Mouse (Mus musculus) 3134 (cell line): ENCODE data around the gene Fam122c.
"Not testable (repeated sequence)": the region's sequence is repeated elsewhere in the genome, so short reads cannot be mapped to it uniquely, and the experiment has no call there.

Experiments used
- DNase-seq: peaks from one replicate; pipeline ENCODE4 v3.0.0-alpha.2; 2011; ENCODE audit warnings: low spot score; ENCODE audit not compliant: insufficient read length; ENCODE audit errors: extremely low read depth

Gene Fam122c

DNA sequence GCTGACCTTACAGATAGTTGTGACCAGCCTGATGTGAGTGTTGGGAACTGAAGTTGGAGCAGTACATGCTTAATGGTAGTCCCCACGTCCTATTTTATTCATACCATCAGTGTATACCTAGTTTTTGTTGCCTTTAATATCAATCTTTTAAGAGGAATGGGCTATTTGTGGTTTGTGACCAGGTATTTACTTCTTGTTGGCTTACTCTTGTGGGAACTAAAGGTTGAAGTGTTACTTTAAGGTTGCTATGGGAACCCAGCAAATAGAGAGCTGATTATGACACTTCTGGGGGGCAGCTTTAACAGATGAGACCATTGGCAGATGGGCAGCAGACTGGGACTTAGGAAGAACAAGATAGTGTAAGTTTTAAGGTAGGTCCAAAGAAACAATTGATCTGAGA lies at the start of gene Fam122c:
TSS of gene Fam122c (plus strand) at position 301 of the 400 bp plus-strand sequence.
- no peak for DNase-seq

GRCm38 (mm10) chrX:53224353-53224944 lies 48.8 kb upstream of the Fam122c start:
- DNase-seq, result no peak

- DNase-seq, result no peak
Observed at GRCm38 (mm10) chrX:53231965-53232364, 41.3 kb upstream of the Fam122c start.

DNA sequence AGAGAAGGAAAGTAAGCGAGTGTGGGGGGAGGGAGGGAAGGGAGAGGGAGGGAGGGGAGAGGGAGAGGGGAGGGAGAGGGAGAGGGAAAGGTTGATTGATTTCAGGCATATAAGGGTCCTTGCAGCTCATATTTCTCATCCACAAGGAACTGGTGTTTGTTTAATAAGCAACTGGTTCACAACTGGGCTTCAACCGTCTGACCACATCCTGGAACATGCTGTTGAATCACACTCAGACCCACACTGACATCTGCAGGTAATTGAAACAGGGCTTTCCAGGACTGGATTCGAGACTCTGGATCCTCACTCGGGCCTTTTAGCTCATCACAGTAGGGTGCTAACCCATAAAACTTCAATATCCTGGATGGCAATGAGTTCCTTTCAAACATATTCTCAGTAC lies 39.5 kb upstream of the Fam122c start:
- peak; percentile 46 for DNase-seq

GRCm38 (mm10) chrX:53236404-53236803 lies 36.8 kb upstream of the Fam122c start:
- DNase-seq, result no peak

DNA sequence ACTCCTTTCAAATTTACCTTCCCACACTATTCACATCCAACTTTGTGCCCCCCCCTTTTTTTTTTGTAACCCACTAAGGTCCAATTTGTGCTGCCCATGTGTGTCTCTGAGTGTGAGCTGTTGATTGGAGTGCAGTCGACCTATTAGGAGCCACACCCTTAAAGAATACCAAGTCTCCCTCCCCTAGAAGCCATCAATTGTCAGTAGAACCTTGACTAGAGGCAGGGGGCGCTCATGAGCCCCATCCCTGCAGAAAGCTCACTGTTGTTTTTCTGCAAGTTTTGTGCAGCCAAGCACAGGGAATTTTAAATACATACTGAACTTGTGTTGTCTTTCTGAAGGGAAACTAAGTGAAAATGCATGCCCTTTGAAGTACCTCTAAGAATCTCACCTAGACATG lies 35.3 kb upstream of the Fam122c start:
- DNase-seq, result no peak

DNA sequence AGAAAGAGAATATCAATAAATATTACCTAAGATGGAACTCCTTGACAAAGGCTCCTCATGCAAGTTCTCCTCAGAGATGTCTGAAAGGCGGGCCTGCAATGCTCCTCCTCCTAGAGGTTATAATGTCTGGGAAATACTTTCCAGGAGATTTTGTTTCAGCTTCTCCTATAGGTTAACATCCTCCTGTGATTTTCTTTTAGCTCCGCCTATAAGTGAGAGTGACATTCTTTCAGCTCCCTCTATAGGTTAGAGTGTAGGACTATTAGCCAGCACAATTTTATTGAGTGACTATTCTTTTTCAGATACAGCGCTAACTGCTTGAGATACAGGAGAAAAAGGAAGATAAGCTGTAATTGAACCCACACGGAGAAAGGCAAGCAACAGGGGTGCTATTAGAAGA lies 33.2 kb upstream of the Fam122c start, which contains the start of gene Plac1:
TSS of gene Plac1 (minus strand) at position 101 of the 400 bp plus-strand sequence.
- no peak for DNase-seq

- no peak for DNase-seq
Observed at GRCm38 (mm10) chrX:53255195-53255594, 18.0 kb upstream of the Fam122c start.

- DNase-seq, result no peak
Observed at GRCm38 (mm10) chrX:53266186-53266585, 7.0 kb upstream of the Fam122c start.

- peak; percentile 85 for DNase-seq
Observed at GRCm38 (mm10) chrX:53268856-53269255, 4.4 kb upstream of the Fam122c start.

GRCm38 (mm10) chrX:53269289-53270062 lies 3.7 kb upstream of the Fam122c start, which contains the start of gene Fam122b:
Gene Fam122b, minus strand, starts transcription at chrX:53269805.
- peak; percentile 83 for DNase-seq

DNA sequence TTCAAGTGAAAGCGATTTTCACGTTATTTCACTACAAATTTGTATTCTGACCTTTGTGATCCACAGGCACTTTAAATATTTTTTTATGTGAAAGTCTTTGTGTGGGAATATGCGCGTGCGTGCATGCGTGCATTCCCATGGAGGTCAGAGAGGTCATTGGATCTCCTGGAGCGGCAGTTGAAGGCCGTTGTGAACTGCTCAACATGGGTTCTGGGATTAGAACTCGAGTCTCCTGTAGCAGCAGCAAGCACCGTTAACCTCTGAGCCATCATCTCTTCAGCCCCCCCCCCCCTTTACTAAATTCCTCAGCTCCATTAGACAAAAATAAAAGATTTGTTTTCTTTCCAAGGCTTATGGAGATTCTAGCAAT lies 3.2 kb upstream of the Fam122c start:
- no peak for DNase-seq

GRCm38 (mm10) chrX:53271628-53272027 lies 1.6 kb upstream of the Fam122c start:
- DNase-seq, result not testable (repeated sequence)

DNA sequence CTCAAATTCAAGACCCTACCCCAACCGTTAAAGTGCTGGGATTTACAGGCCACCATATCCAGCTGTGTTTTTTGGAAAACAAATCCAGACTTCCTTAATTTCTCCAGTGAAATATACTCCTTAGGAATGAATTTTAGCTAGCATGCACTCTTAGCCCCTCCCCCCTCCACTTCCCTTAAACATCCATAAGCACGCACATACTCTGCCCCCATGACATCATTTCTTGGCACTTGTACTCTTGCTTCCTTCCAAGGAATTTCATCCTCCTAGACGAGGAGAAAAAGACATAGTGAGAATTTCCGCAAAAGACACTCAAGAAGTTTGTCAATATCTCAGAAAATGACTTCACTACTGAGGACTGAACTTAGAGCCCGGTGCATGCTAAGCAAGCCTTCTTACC lies 14.7 kb downstream of the Fam122c start:
- DNase-seq, result no peak

DNA sequence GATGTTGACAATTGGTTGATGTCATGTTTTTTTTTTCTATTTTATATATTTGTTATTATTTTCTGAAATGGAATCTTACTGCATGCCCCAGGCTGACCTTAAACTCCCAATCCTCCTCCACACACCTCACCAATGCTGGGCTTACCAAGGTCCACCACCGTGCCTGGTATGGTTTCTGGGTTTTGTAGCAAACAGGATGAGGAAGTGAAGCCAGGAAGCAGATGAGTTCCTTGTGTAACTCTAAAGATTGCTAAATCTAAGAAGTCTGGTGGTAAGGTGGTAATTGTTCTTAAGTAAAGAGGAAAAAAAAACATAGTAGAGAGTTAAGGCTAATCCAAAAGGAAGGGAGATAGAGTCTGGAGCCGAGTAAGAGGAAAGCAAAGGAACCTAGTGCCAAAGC lies 47.3 kb downstream of the Fam122c start:
- no peak for DNase-seq

- no peak for DNase-seq
Observed at GRCm38 (mm10) chrX:53321111-53321510, 47.9 kb downstream of the Fam122c start.

DNA sequence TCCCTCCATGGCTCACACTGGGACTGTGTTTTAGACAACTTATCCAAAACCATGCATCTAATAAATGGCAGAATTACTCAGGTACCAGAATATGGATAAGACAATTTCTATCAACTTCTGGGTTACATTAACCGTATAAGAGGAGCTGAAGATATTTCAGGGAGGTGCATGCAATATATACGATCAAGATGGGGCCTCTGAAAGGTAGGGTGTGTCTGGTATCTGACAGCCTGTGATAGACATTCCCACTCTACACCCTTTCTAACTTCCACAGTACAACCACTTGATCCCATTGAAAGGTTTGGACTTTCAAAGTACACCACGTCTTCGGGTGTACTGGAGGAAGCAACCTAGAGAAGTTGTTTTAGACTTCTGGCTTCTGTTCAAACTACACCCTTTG lies 57.2 kb downstream of the Fam122c start:
- no peak for DNase-seq

DNA sequence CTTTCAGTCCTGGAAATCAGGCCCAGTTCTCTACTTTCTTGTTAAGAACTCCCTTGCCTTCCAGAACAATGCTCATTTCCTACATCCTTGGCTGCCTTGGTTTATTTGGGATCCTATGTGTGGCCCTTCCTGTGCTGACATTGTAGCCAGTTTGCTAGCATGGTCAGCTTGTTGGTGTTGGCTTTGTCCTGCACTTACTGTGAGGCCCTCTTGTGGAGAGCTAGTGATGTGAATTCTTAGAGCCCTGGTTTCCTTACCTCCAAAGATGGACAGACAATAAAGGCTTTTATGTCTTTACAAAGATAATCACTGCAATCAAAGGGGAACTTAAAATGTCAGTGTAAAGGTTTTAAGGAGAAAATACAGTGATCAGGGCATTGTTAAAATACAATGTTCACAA lies 64.1 kb downstream of the Fam122c start:
- DNase-seq, result no peak

GRCm38 (mm10) chrX:53341531-53341930 lies 68.3 kb downstream of the Fam122c start:
- no peak for DNase-seq

GRCm38 (mm10) chrX:53348374-53348773 lies 75.2 kb downstream of the Fam122c start:
- no peak for DNase-seq

- DNase-seq, result no peak
Observed at GRCm38 (mm10) chrX:53364668-53365383, 91.6 kb downstream of the Fam122c start.
